Mouse (Mus musculus): ENCODE results near the gene Dennd1b.
A peak's percentile ranks its signal among the peaks of the same experiment; 100 is the strongest.

The Dennd1b gene

GRCm38 (mm10) chr1:139025882-139026645 lies 62.8 kb downstream of the Dennd1b start:
- no peak for DNase-seq

- no peak for DNase-seq
Measured at GRCm38 (mm10) chr1:139029521-139029920, 66.3 kb downstream of the Dennd1b start.

GRCm38 (mm10) chr1:139032411-139032810 lies 69.2 kb downstream of the Dennd1b start:
- DNase-seq = no peak

GRCm38 (mm10) chr1:139035141-139035540 lies 71.9 kb downstream of the Dennd1b start:
- DNase-seq = no peak

GRCm38 (mm10) chr1:139036302-139036701 lies 73.1 kb downstream of the Dennd1b start:
- DNase-seq = no peak

GRCm38 (mm10) chr1:139036768-139037507 lies 73.7 kb downstream of the Dennd1b start:
- DNase-seq = no peak

GRCm38 (mm10) chr1:139038074-139038473 lies 74.8 kb downstream of the Dennd1b start:
- no peak for DNase-seq

GRCm38 (mm10) chr1:139038620-139039019 lies 75.4 kb downstream of the Dennd1b start:
- DNase-seq = no peak

GRCm38 (mm10) chr1:139039529-139040230 lies 76.4 kb downstream of the Dennd1b start:
- no peak for DNase-seq

- no peak for DNase-seq
Measured at GRCm38 (mm10) chr1:139049075-139049474, 85.8 kb downstream of the Dennd1b start.

GRCm38 (mm10) chr1:139049881-139050472 lies 86.7 kb downstream of the Dennd1b start:
- peak; percentile 17 for DNase-seq

- DNase-seq = no peak
Measured at GRCm38 (mm10) chr1:139053003-139053402, 89.8 kb downstream of the Dennd1b start.

GRCm38 (mm10) chr1:139060301-139060700 lies 97.1 kb downstream of the Dennd1b start:
- no peak for DNase-seq

- no peak for DNase-seq
Measured at GRCm38 (mm10) chr1:139064711-139065110, 101.5 kb downstream of the Dennd1b start.

- DNase-seq = no peak
Measured at GRCm38 (mm10) chr1:139067210-139067609, 104.0 kb downstream of the Dennd1b start.

- DNase-seq = no peak
Measured at GRCm38 (mm10) chr1:139071015-139071414, 107.8 kb downstream of the Dennd1b start.

- DNase-seq = no peak
Measured at GRCm38 (mm10) chr1:139075671-139076070, 112.4 kb downstream of the Dennd1b start.

GRCm38 (mm10) chr1:139077989-139078388 lies 114.8 kb downstream of the Dennd1b start:
- DNase-seq = no peak

GRCm38 (mm10) chr1:139079000-139079399 lies 115.8 kb downstream of the Dennd1b start:
- DNase-seq = no peak

- no peak for DNase-seq
Measured at GRCm38 (mm10) chr1:139079523-139079922, 116.3 kb downstream of the Dennd1b start.

- DNase-seq = peak; percentile 13
Measured at GRCm38 (mm10) chr1:139080517-139081386, 117.5 kb downstream of the Dennd1b start.

GRCm38 (mm10) chr1:139083382-139083781 lies 120.1 kb downstream of the Dennd1b start:
- no peak for DNase-seq
